Mouse (Mus musculus) stomach, embryonic 14.5 days (tissue): ENCODE measurements around the gene 4930544D05Rik. TPM values are rescaled to one million over a fixed set of nuclear protein-coding genes. Genes with fewer than 3 reads are reported as not detected.

Experiments used
- ATAC-seq: fragments of 200-750 bp; cut with Nextera tagmentation; 2 replicates; pipeline ENCODE4 v1.8.0; 2017; ENCODE audit warnings: low read depth, moderate TSS enrichment; ENCODE audit not compliant: insufficient number of reproducible peaks, insufficient read depth, low FRiP score
- H3K27ac ChIP-seq: fragments of 300-500 bp; sonication (generic); 2 replicates; pipeline ENCODE4 v1.5.1; 2014; ENCODE audit warnings: mild to moderate bottlenecking, low read length, moderate library complexity, mixed read lengths
- H3K27me3 ChIP-seq: fragments of 300-500 bp; sonication (generic); 2 replicates; pipeline ENCODE4 v1.6.1; 2014; ENCODE audit warnings: low read length, control low read depth, mixed read lengths; ENCODE audit not compliant: control insufficient read depth, insufficient read depth
- H3K36me3 ChIP-seq: fragments of 300-500 bp; sonication (generic); 2 replicates; pipeline ENCODE4 v1.6.1; 2014; ENCODE audit warnings: mild to moderate bottlenecking, control low read depth, low read length, moderate library complexity, mixed read lengths; ENCODE audit not compliant: control insufficient read depth, insufficient read depth
- H3K4me1 ChIP-seq: fragments of 300-500 bp; sonication (generic); 2 replicates; pipeline ENCODE4 v1.6.1; 2014; ENCODE audit warnings: low read length, control low read depth, mixed read lengths; ENCODE audit not compliant: control insufficient read depth, insufficient read depth
- H3K4me2 ChIP-seq: fragments of 300-500 bp; sonication (generic); replicated peaks from 2 replicates; pipeline ENCODE4 v1.6.1; 2014; ENCODE audit warnings: low read depth, low read length, control low read depth
- H3K4me3 ChIP-seq: fragments of 300-500 bp; sonication (generic); 2 replicates; pipeline ENCODE4 v1.5.1; 2014; ENCODE audit warnings: low read depth, low read length, control low read depth
- H3K9ac ChIP-seq: fragments of 300-500 bp; sonication (generic); replicated peaks from 2 replicates; pipeline ENCODE4 v1.6.1; 2014; ENCODE audit warnings: low read depth, mild to moderate bottlenecking, control low read depth, low read length, moderate library complexity, mixed read lengths
- H3K9me3 ChIP-seq: fragments of 300-500 bp; sonication (generic); 2 replicates; pipeline ENCODE4 v1.6.1; 2016; ENCODE audit warnings: low read depth, low read length, control low read depth; ENCODE audit not compliant: control insufficient read depth
- WGBS: fragments of 180-500 bp; shearing (Covaris S2); extraction: QIAGEN DNeasy Blood & Tissue Kit; methylation state at CpG from one replicate; pipeline ENCODE4 v1.1.7; 2014; 5-methylcytosine and 5-hydroxymethylcytosine counted together
- polyA plus RNA-seq: library from polyadenylated mRNA; unstranded; fragments of >200 nt; fragmentation: Nextera tagmentation; extraction: Ambion mirVana; gene quantifications from 2 replicates; pipeline ENCODE4 v1.2.1, GENCODE M21; 2014

The 4930544D05Rik gene
- polyA plus RNA-seq, 1 experiment from 2014 or later, result not detected

DNA sequence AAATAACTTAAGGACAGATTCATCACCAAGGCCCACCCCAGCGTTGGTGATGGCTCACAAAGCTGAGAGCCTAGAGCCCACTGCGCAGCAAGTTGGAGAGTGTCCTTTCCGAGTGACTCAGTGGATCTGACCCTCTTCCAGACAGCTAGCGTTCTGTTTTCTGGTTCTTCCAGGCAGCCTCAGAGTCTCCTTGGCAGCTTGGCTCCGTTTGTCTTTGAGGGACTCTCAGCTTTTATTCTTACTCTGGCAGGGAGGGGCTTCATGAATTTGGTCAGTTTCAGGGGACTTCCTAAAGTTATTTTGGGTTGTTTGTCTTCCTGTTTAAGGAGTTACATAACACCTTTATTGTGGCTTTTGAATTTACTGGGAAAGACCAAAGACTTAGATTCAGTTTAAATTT, 28.7 kb upstream of the 4930544D05Rik start:
- no peak for ATAC-seq
- WGBS, result 76% methylated on average over 5 of the region's 5 CpGs

GRCm38 (mm10) chr11:70591733-70592132, 23.9 kb upstream of the 4930544D05Rik start:
- Histone ChIP-seq H3K9me3 (no peaks in the 10 kb centered on the region), H3K4me1 (no peaks in the 10 kb centered on the region; the same call in 1 of the 2 replicates), H3K9ac (no peak overlapping the region), H3K4me2 (no peak overlapping the region), H3K36me3 (no peaks in the 10 kb centered on the region), H3K27me3 (no peaks in the 10 kb centered on the region), H3K27ac (no peak overlapping the region), H3K4me3 (no peak overlapping the region)
- 88% methylated on average over 1 of the region's 1 CpGs for WGBS
- no peak for ATAC-seq

More for the DNA sequence above, 28.7 kb upstream of the 4930544D05Rik start:
- peaks cover 33% of the 10 kb centered on the region for H3K4me1 ChIP-seq
- H3K4me3 ChIP-seq, result no peak overlapping the region
- no peak overlapping the region for H3K27ac ChIP-seq
- H3K9me3 ChIP-seq, result no peaks in the 10 kb centered on the region
- H3K9ac ChIP-seq, result no peak overlapping the region
- no peaks in the 10 kb centered on the region for H3K36me3 ChIP-seq
- H3K4me2 ChIP-seq, result no peak overlapping the region
- H3K27me3 ChIP-seq, result no peaks in the 10 kb centered on the region

GRCm38 (mm10) chr11:70594253-70594989, 21.2 kb upstream of the 4930544D05Rik start:
- no peaks in the 10 kb centered on the region for H3K27me3 ChIP-seq
- no peak overlapping the region for H3K4me2 ChIP-seq
- H3K9me3 ChIP-seq, result no peaks in the 10 kb centered on the region
- no peaks in the 10 kb centered on the region for H3K4me1 ChIP-seq
- no peak overlapping the region for H3K9ac ChIP-seq
- H3K36me3 ChIP-seq, result peaks cover 17% of the 10 kb centered on the region
- H3K4me3 ChIP-seq, result no peak overlapping the region
- H3K27ac ChIP-seq, result no peak overlapping the region
- WGBS, result 84% methylated on average over 15 of the region's 15 CpGs
- ATAC-seq, result no peak

DNA sequence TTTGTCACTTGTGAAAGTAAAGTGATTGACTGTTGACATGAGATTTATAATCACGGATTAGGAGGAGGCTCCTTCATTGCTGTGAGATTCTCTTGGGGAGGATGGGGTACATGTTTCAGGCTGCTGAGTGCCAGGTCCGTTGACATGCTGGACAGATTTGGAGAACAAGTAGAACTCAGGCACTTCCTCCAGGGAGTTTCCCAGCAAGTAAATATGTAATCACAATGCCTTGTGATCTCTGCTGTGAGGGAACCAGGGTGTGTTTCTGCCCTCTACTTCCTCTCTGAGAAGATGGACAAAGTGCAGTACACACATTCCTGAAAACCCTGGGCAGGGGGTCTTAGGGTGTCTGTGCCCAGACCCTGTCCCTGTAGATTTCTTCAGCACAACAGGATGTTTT, 20.0 kb upstream of the 4930544D05Rik start:
- H3K27me3 ChIP-seq, result no peaks in the 10 kb centered on the region
- H3K9me3 ChIP-seq, result no peaks in the 10 kb centered on the region
- WGBS, result 59% methylated on average over 2 of the region's 2 CpGs
- no peak for ATAC-seq
- H3K27ac ChIP-seq, result no peak overlapping the region; the same call in 1 of the 2 replicates
- H3K36me3 ChIP-seq, result peaks cover 20% of the 10 kb centered on the region
- H3K4me3 ChIP-seq, result no peak overlapping the region
- H3K4me2 ChIP-seq, result no peak overlapping the region
- H3K9ac ChIP-seq, result no peak overlapping the region
- no peaks in the 10 kb centered on the region for H3K4me1 ChIP-seq

- ATAC-seq, result no peak
- H3K9ac ChIP-seq, result no peak overlapping the region
- H3K4me2 ChIP-seq, result no peak overlapping the region
Measured at GRCm38 (mm10) chr11:70596094-70596493, 19.6 kb upstream of the 4930544D05Rik start.

DNA sequence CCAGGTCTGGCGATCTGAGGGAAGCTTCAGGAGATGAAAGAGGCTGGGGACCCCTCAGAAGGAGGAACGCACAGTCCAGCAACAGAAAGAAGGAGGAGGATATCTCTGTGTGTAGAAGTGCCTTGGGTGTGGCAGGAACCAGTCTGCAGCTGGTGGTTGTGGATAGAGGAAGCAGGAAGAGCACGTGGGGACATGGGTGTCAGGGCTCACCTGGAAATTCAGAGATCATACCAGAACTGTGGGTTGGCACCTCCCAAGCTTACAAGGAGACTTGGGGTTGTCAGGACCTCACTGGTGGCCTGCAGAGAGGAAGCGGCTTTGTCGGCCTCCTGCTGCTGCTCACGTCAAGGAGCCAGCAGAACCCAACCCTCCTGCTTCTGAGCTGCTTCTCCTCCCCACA, 18.3 kb upstream of the 4930544D05Rik start:
- no peak overlapping the region for H3K4me2 ChIP-seq
- H3K27me3 ChIP-seq, result no peaks in the 10 kb centered on the region
- no peak overlapping the region for H3K27ac ChIP-seq
- no peak overlapping the region for H3K9ac ChIP-seq
- H3K4me1 ChIP-seq, result no peaks in the 10 kb centered on the region
- H3K4me3 ChIP-seq, result no peak overlapping the region
- 87% methylated on average over 6 of the region's 6 CpGs for WGBS
- ATAC-seq, result no peak
- H3K9me3 ChIP-seq, result no peaks in the 10 kb centered on the region
- peaks cover 25% of the 10 kb centered on the region for H3K36me3 ChIP-seq

More at GRCm38 (mm10) chr11:70596094-70596493, 19.6 kb upstream of the 4930544D05Rik start:
- Histone ChIP-seq H3K9me3 (no peaks in the 10 kb centered on the region), H3K36me3 (peaks cover 20% of the 10 kb centered on the region), H3K27ac (no peak overlapping the region; the same call in 1 of the 2 replicates), H3K27me3 (no peaks in the 10 kb centered on the region), H3K4me1 (no peaks in the 10 kb centered on the region), H3K4me3 (no peak overlapping the region)
- 63% methylated on average over 4 of the region's 4 CpGs for WGBS

GRCm38 (mm10) chr11:70598451-70598953, 17.1 kb upstream of the 4930544D05Rik start:
- no peak overlapping the region for H3K4me2 ChIP-seq
- H3K4me1 ChIP-seq, result no peaks in the 10 kb centered on the region
- no peak overlapping the region for H3K4me3 ChIP-seq
- ATAC-seq, result no peak
- H3K36me3 ChIP-seq, result peaks cover 25% of the 10 kb centered on the region
- H3K27ac ChIP-seq, result no peak overlapping the region
- no peaks in the 10 kb centered on the region for H3K27me3 ChIP-seq
- H3K9me3 ChIP-seq, result no peaks in the 10 kb centered on the region
- H3K9ac ChIP-seq, result no peak overlapping the region
- 89% methylated on average over 9 of the region's 9 CpGs for WGBS

GRCm38 (mm10) chr11:70605024-70605566, 10.6 kb upstream of the 4930544D05Rik start:
- Histone ChIP-seq H3K9ac (no peak overlapping the region), H3K27ac (no peak overlapping the region), H3K27me3 (no peaks in the 10 kb centered on the region), H3K9me3 (no peaks in the 10 kb centered on the region), H3K4me1 (no peaks in the 10 kb centered on the region), H3K4me2 (no peak overlapping the region), H3K4me3 (no peak overlapping the region), H3K36me3 (peaks cover 46% of the 10 kb centered on the region)
- 54% methylated on average over 14 of the region's 14 CpGs for WGBS
- ATAC-seq, result 0 out of 2 replicates have a peak, but pooled peaks have one; percentile 23
